Mouse (Mus musculus): Measurements from ENCODE around the gene Nav3. TPM values are rescaled to one million over a fixed set of nuclear protein-coding genes. Genes with fewer than 3 reads are reported as not detected.

The Nav3 gene
- total and polyA plus RNA-seq, 2 experiments from 2014 or later = 1.4 to 7.7 TPM

- Histone ChIP-seq H3K27me3 (ENCODE audit: control insufficient read depth, insufficient read depth, low read length) (no peaks in the 10 kb centered on the region), H3K4me1 (ENCODE audit: control insufficient read depth, insufficient read depth) (peaks cover 6% of the 10 kb centered on the region; the same call in 1 of the 2 replicates), H3K27ac (ENCODE audit: low read depth) (no peak overlapping the region), H3K9me3 (replicated peaks; ENCODE audit: control insufficient read depth, low read length) (no peaks in the 10 kb centered on the region), H3K9ac (replicated peaks; ENCODE audit: low read depth, low read length) (no peak overlapping the region), H3K36me3 (replicated peaks; ENCODE audit: control insufficient read depth, insufficient read depth, low read length) (no peaks in the 10 kb centered on the region), H3K4me3 (ENCODE audit: low read depth, low read length) (no peak overlapping the region), H3K4me2 (ENCODE audit: low read depth, low read length) (no peak overlapping the region)
- no peak for TF ChIP-seq CTCF (IDR thresholded peaks at IDR 0.05; ENCODE audit: low read depth)
- 71% methylated on average over 6 of the region's 6 CpGs for WGBS
- no peak for DNase-seq (ENCODE audit: low spot score)
- ATAC-seq (ENCODE audit: insufficient read depth, low read depth) = no peak
Measured at GRCm38 (mm10) chr10:110233307-110233930, 222.6 kb downstream of the Nav3 start.

DNA sequence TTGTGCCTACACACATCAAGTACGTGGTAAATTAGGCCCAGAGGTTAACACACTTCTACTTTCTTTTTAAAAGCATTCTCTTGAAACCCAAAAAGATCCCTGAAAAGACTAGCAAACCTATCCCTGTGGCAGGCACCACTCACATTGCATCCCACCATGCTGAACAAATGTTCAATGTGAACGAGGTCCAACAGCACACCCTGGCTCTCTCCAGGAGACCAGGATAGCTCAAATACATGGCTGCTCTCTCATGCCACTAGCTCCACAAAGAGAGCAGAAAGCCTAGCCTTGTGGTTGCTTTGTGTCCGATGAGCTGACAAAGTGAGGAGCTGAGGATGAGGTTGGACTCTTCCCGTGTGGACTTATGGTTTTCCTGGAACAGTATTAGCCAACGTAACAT lies 249.6 kb downstream of the Nav3 start:
- WGBS = 76% methylated on average over 5 of the region's 5 CpGs
- Histone ChIP-seq H3K27ac (ENCODE audit: low read depth) (no peak overlapping the region), H3K4me3 (ENCODE audit: low read depth, low read length) (no peak overlapping the region), H3K4me1 (ENCODE audit: control insufficient read depth, insufficient read depth) (no peaks in the 10 kb centered on the region), H3K9me3 (replicated peaks; ENCODE audit: control insufficient read depth, low read length) (no peaks in the 10 kb centered on the region), H3K9ac (replicated peaks; ENCODE audit: low read depth, low read length) (no peak overlapping the region), H3K27me3 (ENCODE audit: control insufficient read depth, insufficient read depth, low read length) (no peaks in the 10 kb centered on the region), H3K4me2 (ENCODE audit: low read depth, low read length) (no peak overlapping the region), H3K36me3 (replicated peaks; ENCODE audit: control insufficient read depth, insufficient read depth, low read length) (no peaks in the 10 kb centered on the region)
- DNase-seq (ENCODE audit: low spot score) (no peak), ATAC-seq (ENCODE audit: insufficient read depth, low read depth) (no peak)
- TF ChIP-seq CTCF (IDR thresholded peaks at IDR 0.05; ENCODE audit: low read depth) (no peak), EP300 (IDR thresholded peaks at IDR 0.05; ENCODE audit: low read depth) (no peak)

GRCm38 (mm10) chr10:110204121-110204697 lies 251.8 kb downstream of the Nav3 start:
- Histone ChIP-seq H3K4me2 (ENCODE audit: low read depth, low read length) (no peak overlapping the region), H3K4me3 (ENCODE audit: low read depth, low read length) (no peak overlapping the region), H3K9me3 (replicated peaks; ENCODE audit: control insufficient read depth, low read length) (no peaks in the 10 kb centered on the region), H3K27ac (ENCODE audit: low read depth) (no peak overlapping the region), H3K4me1 (ENCODE audit: control insufficient read depth, insufficient read depth) (no peaks in the 10 kb centered on the region), H3K36me3 (replicated peaks; ENCODE audit: control insufficient read depth, insufficient read depth, low read length) (no peaks in the 10 kb centered on the region), H3K9ac (replicated peaks; ENCODE audit: low read depth, low read length) (no peak overlapping the region), H3K27me3 (ENCODE audit: control insufficient read depth, insufficient read depth, low read length) (no peaks in the 10 kb centered on the region)
- 88% methylated on average over 5 of the region's 5 CpGs for WGBS
- ATAC-seq (ENCODE audit: insufficient read depth, low read depth) (no peak), DNase-seq (ENCODE audit: low spot score) (no peak)
- no peak for TF ChIP-seq EP300 (IDR thresholded peaks at IDR 0.05; ENCODE audit: low read depth)
- no peak for TF ChIP-seq CTCF (IDR thresholded peaks at IDR 0.05; ENCODE audit: low read depth)

- Histone ChIP-seq H3K27ac (ENCODE audit: low read depth) (no peak overlapping the region), H3K4me2 (ENCODE audit: low read depth, low read length) (no peak overlapping the region), H3K9ac (replicated peaks; ENCODE audit: low read depth, low read length) (no peak overlapping the region), H3K36me3 (replicated peaks; ENCODE audit: control insufficient read depth, insufficient read depth, low read length) (no peaks in the 10 kb centered on the region), H3K27me3 (ENCODE audit: control insufficient read depth, insufficient read depth, low read length) (no peaks in the 10 kb centered on the region), H3K4me1 (ENCODE audit: control insufficient read depth, insufficient read depth) (peaks cover 22% of the 10 kb centered on the region), H3K9me3 (replicated peaks; ENCODE audit: control insufficient read depth, low read length) (no peaks in the 10 kb centered on the region), H3K4me3 (ENCODE audit: low read depth, low read length) (no peak overlapping the region)
- no peak for DNase-seq (ENCODE audit: low spot score)
- no peak for TF ChIP-seq EP300 (IDR thresholded peaks at IDR 0.05; ENCODE audit: low read depth)
- TF ChIP-seq CTCF (IDR thresholded peaks at IDR 0.05; ENCODE audit: low read depth) = no peak
- ATAC-seq (ENCODE audit: insufficient read depth, low read depth) = no peak
- WGBS = 51% methylated on average over 4 of the region's 4 CpGs
Measured at GRCm38 (mm10) chr10:110192881-110193280, 263.1 kb downstream of the Nav3 start.

- WGBS = 69% methylated on average over 7 of the region's 7 CpGs
- peak; percentile 7 for DNase-seq (ENCODE audit: low spot score)
- TF ChIP-seq EP300 (IDR thresholded peaks at IDR 0.05; ENCODE audit: low read depth) (no peak), CTCF (IDR thresholded peaks at IDR 0.05; ENCODE audit: low read depth) (no peak)
Measured at GRCm38 (mm10) chr10:110192026-110192805, 263.8 kb downstream of the Nav3 start.

More at GRCm38 (mm10) chr10:110192026-110192805, 263.8 kb downstream of the Nav3 start:
- Histone ChIP-seq H3K9ac (replicated peaks; ENCODE audit: low read depth, low read length) (no peak overlapping the region), H3K36me3 (replicated peaks; ENCODE audit: control insufficient read depth, insufficient read depth, low read length) (no peaks in the 10 kb centered on the region), H3K27ac (ENCODE audit: low read depth) (0 out of 2 replicates have a peak overlapping the region, but pooled peaks have one; percentile 30), H3K9me3 (replicated peaks; ENCODE audit: control insufficient read depth, low read length) (no peaks in the 10 kb centered on the region), H3K4me1 (ENCODE audit: control insufficient read depth, insufficient read depth) (peaks cover 22% of the 10 kb centered on the region), H3K4me2 (ENCODE audit: low read depth, low read length) (no peak overlapping the region), H3K27me3 (ENCODE audit: control insufficient read depth, insufficient read depth, low read length) (no peaks in the 10 kb centered on the region), H3K4me3 (ENCODE audit: low read depth, low read length) (no peak overlapping the region)
- ATAC-seq (ENCODE audit: insufficient read depth, low read depth) = no peak
